Mouse (Mus musculus) gastrocnemius, postnatal 36 days (tissue): ENCODE data around the gene Fam107b. TPM values are rescaled to one million over a fixed set of nuclear protein-coding genes. Genes with fewer than 3 reads are reported as not detected.

Source experiments
- DNase-seq, 2 experiments: peaks; one replicate each; pipeline ENCODE4 v3.0.0; 2022
- intact Hi-C: fragments of 180-260 bp; cut with DNase I; formaldehyde crosslinking; loops from one replicate; pipeline ENCODE4 v1.15.1; 2025
- total RNA-seq, 2 experiments: library from RNA; stranded (reverse); gene quantifications; 2 replicates each; pipeline ENCODE4 v1.2.3; 2021

The Fam107b gene
- total RNA-seq, 2 experiments from 2014 or later = 1.8 to 2.2 TPM

- intact Hi-C loops = loop anchor here (5.0 to 10.0 kb wide), 3 partner anchors 497 to 1047 kb away; no protein-coding TSS in a partner anchor
- DNase-seq = no peak
These were observed 247.3 kb downstream of the Fam107b start for GRCm38 (mm10) chr2:3817626-3818025.

GRCm38 (mm10) chr2:3822483-3823455 is 252.5 kb downstream of the Fam107b start:
- intact Hi-C loops = no loop called here
- no peak for DNase-seq

Other genes starting within 250 kb of the Fam107b start
- 1 to 10 TPM; 3.6 to 6.4 TPM for gene Rpp38, start 237.8 kb upstream of the Fam107b start, total RNA-seq
- under 1 TPM; 0.54 to 0.74 TPM for gene Acbd7, start 234.3 kb upstream of the Fam107b start, total RNA-seq
- gene Olah, start 173.3 kb upstream of the Fam107b start, total RNA-seq = not detected
- not detected for gene Meig1, start 147.8 kb upstream of the Fam107b start, total RNA-seq
- 1 to 10 TPM; 1.8 to 2.7 TPM for gene Dclre1c, start 146.4 kb upstream of the Fam107b start, total RNA-seq
- gene Suv39h2, start 95.5 kb upstream of the Fam107b start, total RNA-seq = under 1 TPM; 0.74 to 0.89 TPM
- 1 to 10 TPM in 1 of 2 experiments, under 1 TPM in 1; 0.72 to 1.0 TPM for gene Gm45902, start 57.7 kb upstream of the Fam107b start, total RNA-seq
- gene Hspa14, start 57.7 kb upstream of the Fam107b start, total RNA-seq = 10 to 100 TPM; 11.5 to 12.0 TPM
- 10 to 100 TPM; 36.5 to 39.6 TPM for gene Cdnf, start 57.5 kb upstream of the Fam107b start, total RNA-seq